Mouse (Mus musculus) adrenal gland, adult 10 weeks (tissue): ENCODE results near the gene Atp5g3. TPM values are rescaled to one million over a fixed set of nuclear protein-coding genes. Genes with fewer than 3 reads are reported as not detected.

Experiments used
- polyA plus RNA-seq: library from polyadenylated mRNA; stranded (reverse); fragments of 350-450 nt; fragmentation: Illumina TruSeq; extraction: RNeasy Lipid Tissue Mini Kit (QIAGEN cat#74804); gene quantifications from one replicate; pipeline ENCODE4 v1.2.3, GENCODE M21; 2014; ENCODE audit warnings: low read depth, low replicate concordance

Gene Atp5g3
- 627 TPM for polyA plus RNA-seq

GRCm38 (mm10) chr2:73911175-73911700, at the start of gene Atp5g3:
TSS of gene Atp5g3 (minus strand) at chr2:73911326.

GRCm38 (mm10) chr2:73892464-73893296, 18.4 kb downstream of the Atp5g3 start, which contains the start of gene Atf2:
TSS of gene Atf2 (minus strand) at chr2:73892639.

Other genes starting within 250 kb of the Atp5g3 start
- gene Chn1, start 136.0 kb downstream of the Atp5g3 start, polyA plus RNA-seq, result 20.9 TPM
- gene Atf2, start 18.7 kb downstream of the Atp5g3 start, polyA plus RNA-seq, result 162 TPM